Mouse (Mus musculus) lung, adult 2 months (tissue): ENCODE data around the gene Acox3. TPM values are rescaled to one million over a fixed set of nuclear protein-coding genes. Genes with fewer than 3 reads are reported as not detected.

Experiments used
- DNase-seq: peaks from one replicate; pipeline ENCODE4 v3.0.0; 2022
- H3K4me1 ChIP-seq: fragments of 200-500 bp; 2 replicates; pipeline ENCODE4 v1.6.1; 2011; ENCODE audit warnings: low read length; ENCODE audit not compliant: control insufficient read depth, insufficient read depth
- H3K4me3 ChIP-seq: fragments of 200-500 bp; replicated peaks from 2 replicates; pipeline ENCODE3; 2011; ENCODE audit warnings: low read depth, mild to moderate bottlenecking, control low read depth, low read length; ENCODE audit errors: extremely low read depth
- CTCF ChIP-seq: fragments of 200-500 bp; IDR thresholded peaks from 2 replicates; pipeline ENCODE4 v1.5.1; 2011; ENCODE audit warnings: mild to moderate bottlenecking, low read length, control low read depth; ENCODE audit not compliant: insufficient read depth
- POLR2A ChIP-seq: fragments of 200-500 bp; IDR thresholded peaks from 2 replicates; pipeline ENCODE4 v1.6.1; 2011; ENCODE audit warnings: low read depth, mild to moderate bottlenecking, control low read depth, low read length, borderline replicate concordance; ENCODE audit errors: extremely low read depth
- WGBS: fragments of 180-500 bp; shearing (Covaris S2); methylation state at CpG from one replicate; pipeline ENCODE4 v1.1.7; 2018; 5-methylcytosine and 5-hydroxymethylcytosine counted together
- polyA plus RNA-seq: library from polyadenylated mRNA; depleted of rRNA; stranded (reverse); fragments of >200 nt; gene quantifications from 2 replicates; pipeline ENCODE4 v1.2.3, GENCODE M21; 2012

Gene Acox3
- polyA plus RNA-seq, 1 experiment: 53.8 TPM

- DNase-seq: no peak
- no peak for TF ChIP-seq CTCF
- TF ChIP-seq POLR2A: no peak
- 0 out of 2 replicates have a peak, but pooled peaks cover 4% of the 10 kb centered on the region for H3K4me1 ChIP-seq
- WGBS: 74% methylated on average over 4 of the region's 4 CpGs
- no peak overlapping the region for H3K4me3 ChIP-seq
These were observed 29.9 kb upstream of the Acox3 start for GRCm38 (mm10) chr5:35552838-35553539.

GRCm38 (mm10) chr5:35556393-35556792 lies 26.4 kb upstream of the Acox3 start:
- no peak for DNase-seq
- Histone ChIP-seq H3K4me1 (0 out of 2 replicates have a peak, but pooled peaks cover 4% of the 10 kb centered on the region), H3K4me3 (no peak overlapping the region)
- no peak for TF ChIP-seq POLR2A
- no peak for TF ChIP-seq CTCF
- WGBS: 85% methylated on average over 7 of the region's 7 CpGs

- Histone ChIP-seq H3K4me1 (no peaks in the 10 kb centered on the region), H3K4me3 (no peak overlapping the region)
- TF ChIP-seq CTCF: no peak
- no peak for TF ChIP-seq POLR2A
- WGBS: 63% methylated on average over 13 of the region's 13 CpGs
- no peak for DNase-seq
These were observed 24.8 kb upstream of the Acox3 start for GRCm38 (mm10) chr5:35557946-35558621.

GRCm38 (mm10) chr5:35559447-35559846 lies 23.4 kb upstream of the Acox3 start:
- no peak for TF ChIP-seq POLR2A
- H3K4me1 ChIP-seq: no peaks in the 10 kb centered on the region

GRCm38 (mm10) chr5:35562616-35563015 lies 20.2 kb upstream of the Acox3 start:
- DNase-seq: no peak
- no peak overlapping the region for H3K4me3 ChIP-seq
- H3K4me1 ChIP-seq: no peaks in the 10 kb centered on the region
- WGBS: 90% methylated on average over 2 of the region's 2 CpGs
- TF ChIP-seq POLR2A (no peak), CTCF (no peak)

More at GRCm38 (mm10) chr5:35559447-35559846, 23.4 kb upstream of the Acox3 start:
- DNase-seq: no peak
- H3K4me3 ChIP-seq: no peak overlapping the region
- 66% methylated on average over 8 of the region's 8 CpGs for WGBS

- no peak for TF ChIP-seq POLR2A
- peak; percentile 83 for TF ChIP-seq CTCF
- WGBS: 0% methylated on average over 1 of the region's 1 CpGs
- Histone ChIP-seq H3K4me3 (no peak overlapping the region), H3K4me1 (no peaks in the 10 kb centered on the region)
- DNase-seq: peak; percentile 70
These were observed 19.4 kb upstream of the Acox3 start for GRCm38 (mm10) chr5:35563449-35563848.

GRCm38 (mm10) chr5:35565217-35565616 lies 17.6 kb upstream of the Acox3 start:
- DNase-seq: no peak
- TF ChIP-seq CTCF (no peak), POLR2A (no peak)
- WGBS: 90% methylated on average over 9 of the region's 9 CpGs
- Histone ChIP-seq H3K4me3 (no peak overlapping the region), H3K4me1 (no peaks in the 10 kb centered on the region)

- H3K4me3 ChIP-seq: no peak overlapping the region
- no peak for TF ChIP-seq POLR2A
- TF ChIP-seq CTCF: no peak
- H3K4me1 ChIP-seq: no peaks in the 10 kb centered on the region
- 88% methylated on average over 4 of the region's 4 CpGs for WGBS
- DNase-seq: no peak
These were observed 16.2 kb upstream of the Acox3 start for GRCm38 (mm10) chr5:35566632-35567031.

- WGBS: 80% methylated on average over 6 of the region's 6 CpGs
- TF ChIP-seq CTCF (no peak), POLR2A (no peak)
These were observed 11.3 kb upstream of the Acox3 start for GRCm38 (mm10) chr5:35571546-35571945.

GRCm38 (mm10) chr5:35574653-35575599 lies 7.9 kb upstream of the Acox3 start, which contains the start of gene Trmt44:
Gene Trmt44 (minus strand): TSS chr5:35575070.
- peak within 1 kb of the TSS; percentile 94 for H3K4me3 ChIP-seq
- 3% methylated on average over 56 of the region's 56 CpGs for WGBS
- TF ChIP-seq CTCF: no peak
- TF ChIP-seq POLR2A: peak; percentile 84
- peak; percentile 93 for DNase-seq
- peaks cover 5% of the 10 kb centered on the region for H3K4me1 ChIP-seq

More at GRCm38 (mm10) chr5:35571546-35571945, 11.3 kb upstream of the Acox3 start:
- no peak for DNase-seq
- Histone ChIP-seq H3K4me1 (peaks cover 5% of the 10 kb centered on the region), H3K4me3 (no peak overlapping the region)
